Mouse (Mus musculus): ENCODE results near the gene Olfr930.

Olfr930 gene

DNA sequence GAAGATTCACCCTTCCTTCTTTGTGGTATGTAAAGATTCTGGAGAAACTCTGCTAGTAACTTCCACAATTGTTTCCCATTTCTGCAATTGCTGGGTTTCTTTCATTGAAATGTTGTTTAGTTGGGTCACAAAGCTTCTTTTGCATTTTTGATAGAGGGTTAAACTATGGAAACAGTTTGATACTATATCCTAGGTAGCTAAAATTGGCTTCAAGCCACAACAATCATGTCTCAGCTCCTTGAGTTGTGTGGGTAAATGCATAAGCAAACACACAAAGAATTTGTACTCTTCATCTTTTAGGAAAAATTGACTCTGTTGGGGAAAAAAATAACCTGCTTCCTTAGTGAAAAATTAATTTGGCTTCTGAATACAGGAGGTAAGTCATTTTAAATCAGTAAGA is at the start of gene Olfr930:
Gene Olfr930, plus strand, starts transcription at position 301 of the 400 bp plus-strand sequence.
- no peak for DNase-seq

DNA sequence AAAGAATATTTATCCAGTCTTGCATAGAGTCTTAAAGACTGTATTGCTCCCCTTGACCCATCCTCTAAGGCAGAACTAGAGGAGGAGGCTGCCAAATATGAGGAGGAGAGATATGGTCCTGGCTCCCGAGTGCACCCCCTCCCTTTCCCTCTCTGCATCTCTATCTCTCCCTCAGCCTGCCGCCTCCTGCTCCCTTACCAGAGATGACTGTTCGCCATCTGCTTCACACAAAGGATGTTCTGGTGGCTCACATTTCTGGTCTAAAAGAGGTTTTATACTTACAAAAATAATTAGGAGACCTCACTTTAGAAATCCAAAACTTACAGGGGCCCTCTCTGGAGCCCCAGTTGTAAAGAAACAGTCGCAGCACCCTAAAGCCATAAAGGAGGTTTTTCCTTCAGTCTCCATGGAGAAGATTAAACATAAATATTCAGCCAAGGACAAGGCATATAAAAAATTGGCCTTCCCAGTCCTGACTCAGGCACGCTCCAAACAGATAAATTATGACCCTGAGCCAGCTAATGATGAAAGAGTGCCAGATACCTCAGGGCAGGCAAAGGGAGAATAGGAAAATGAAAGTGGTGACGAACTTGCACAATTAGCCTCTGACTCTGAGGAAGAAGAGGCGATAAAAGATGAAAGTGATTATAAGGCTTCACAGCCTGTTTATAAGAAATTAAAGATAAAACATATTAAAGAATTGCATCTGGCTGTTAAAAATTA is 24.0 kb downstream of the Olfr930 start:
- DNase-seq, result no peak

DNA sequence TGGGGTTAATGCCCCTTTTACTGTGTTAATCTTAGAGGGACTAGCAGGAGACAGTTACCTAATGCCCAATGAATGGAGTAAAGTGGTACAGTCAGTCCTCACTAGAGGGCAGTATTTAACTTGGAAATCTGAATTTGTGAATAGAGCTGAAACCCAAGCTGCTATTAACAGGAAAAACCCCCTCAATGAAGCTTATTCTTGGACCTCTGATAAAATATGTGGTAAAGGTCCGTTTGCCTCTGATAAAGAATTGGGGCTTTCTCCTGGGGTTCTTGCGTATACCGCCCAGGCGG is 24.5 kb downstream of the Olfr930 start:
- DNase-seq, result no peak

DNA sequence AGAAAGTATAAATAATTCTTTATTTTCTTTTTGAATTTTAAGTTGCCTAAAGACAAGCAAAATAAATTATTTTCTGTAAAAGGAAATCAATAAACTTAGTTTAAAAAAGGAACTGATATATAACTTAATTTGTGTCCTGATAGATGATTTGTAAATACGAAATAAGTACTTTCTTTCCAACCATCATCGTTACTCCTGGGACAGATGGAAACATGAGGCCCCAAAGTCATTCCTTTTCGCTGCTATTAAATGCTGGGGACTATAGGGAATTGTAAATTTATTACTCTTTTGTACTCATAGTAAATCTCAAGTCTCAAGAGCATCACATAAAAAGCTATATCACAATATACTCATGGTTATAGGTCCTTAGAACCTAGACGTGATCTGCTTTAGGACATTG is 42.4 kb downstream of the Olfr930 start, which contains the start of gene Olfr933:
Gene Olfr933, plus strand, starts transcription at position 301 of the 400 bp plus-strand sequence.
- DNase-seq, result no peak
